Mouse (Mus musculus) erythroblast, adult 5-6 weeks (primary cell): ENCODE measurements around the gene Igfbp3. TPM values are rescaled to one million over a fixed set of nuclear protein-coding genes. Genes with fewer than 3 reads are reported as not detected.
"Not testable (repeated sequence)": the region's sequence is repeated elsewhere in the genome, so short reads cannot be mapped to it uniquely, and the experiment has no call there.

Experiments used
- ATAC-seq: replicated peaks from 2 replicates; pipeline ENCODE4 v1.8.0; 2016; ENCODE audit warnings: moderate number of reproducible peaks, mild to moderate bottlenecking, moderate TSS enrichment, inconsistent platforms; ENCODE audit not compliant: poor library complexity, low FRiP score, severe bottlenecking
- total RNA-seq, 2 experiments: library from RNA; stranded (forward) in 1 of 2; stranded (reverse) in 1 of 2; fragments of 150-400 nt in 1 of 2; fragments of 200-764, 138-1000 nt in 1 of 2; gene quantifications; 2 replicates each; pipeline versions ENCODE4 v1.2.3 to v1.2.4; 2015 to 2017; ENCODE audit warnings: low replicate concordance in 2 of 2

The Igfbp3 gene
- total RNA-seq (2015; ENCODE audit: low replicate concordance): 0.42 TPM in 1 of 2 replicates, not detected in the other
- total RNA-seq (2017; ENCODE audit: low replicate concordance): not detected in 2 replicates

DNA sequence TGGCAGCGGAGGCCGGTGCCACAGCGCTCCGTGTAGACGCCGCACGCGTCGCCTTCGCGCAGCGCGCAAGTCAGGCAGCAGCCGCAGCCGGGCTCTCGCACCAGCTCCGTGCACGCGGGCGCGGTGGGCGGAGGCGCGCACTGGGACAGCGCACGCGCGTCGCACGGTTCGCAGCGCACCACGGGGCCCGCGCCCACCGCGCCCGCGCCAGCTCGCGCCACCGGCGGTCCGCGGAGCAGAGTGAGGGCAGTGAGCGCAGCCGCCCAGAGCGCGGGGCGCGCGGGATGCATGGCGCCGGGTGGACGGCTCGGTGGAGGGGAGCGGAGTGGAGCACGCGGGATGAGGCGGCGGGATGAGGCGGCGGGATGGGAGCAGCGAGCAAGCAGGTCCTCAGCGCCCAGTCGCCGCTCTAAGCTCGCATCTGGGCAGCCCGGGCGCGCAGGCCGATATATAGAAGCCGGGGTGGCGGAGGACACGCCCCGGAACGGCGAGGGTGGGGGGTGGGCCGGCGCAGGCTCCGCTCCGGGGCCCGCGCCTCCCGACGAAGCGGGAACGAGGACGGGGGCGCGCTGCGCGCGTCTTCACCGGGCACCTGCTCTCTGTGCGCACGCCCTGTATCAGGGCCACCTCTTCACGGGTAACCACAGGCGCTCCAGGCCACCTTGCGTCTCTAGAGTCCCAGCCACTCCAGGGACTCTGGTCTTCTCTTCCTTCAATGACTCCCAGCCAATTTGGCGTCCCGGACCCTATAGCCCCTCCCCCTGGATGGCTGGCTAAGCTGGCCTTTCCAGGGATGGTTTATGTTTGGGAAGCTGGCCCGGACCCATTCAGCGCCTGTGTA is at the start of gene Igfbp3:
Gene Igfbp3, minus strand, starts transcription at position 423 of the 841 bp plus-strand sequence.
- no peak for ATAC-seq

DNA sequence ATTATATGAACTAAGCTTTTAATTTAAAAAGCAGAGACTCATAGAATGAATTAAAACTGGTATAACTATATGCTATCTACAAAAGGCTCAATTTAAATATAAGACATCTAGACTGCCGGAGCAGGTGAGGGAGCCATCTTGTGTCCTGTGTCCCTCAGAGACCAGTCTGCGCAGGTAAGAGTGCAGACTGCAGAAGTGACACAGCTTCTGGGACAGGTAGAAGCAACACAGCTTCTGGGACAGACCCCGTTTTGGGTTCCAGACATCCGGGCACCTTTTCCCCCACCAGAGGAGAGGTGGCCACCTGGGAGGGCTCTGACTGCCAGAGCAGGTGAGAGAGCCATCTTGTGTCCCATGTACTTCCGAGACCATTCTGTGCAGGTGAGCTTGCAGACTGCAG is 37.1 kb upstream of the Igfbp3 start:
- no peak for ATAC-seq

DNA sequence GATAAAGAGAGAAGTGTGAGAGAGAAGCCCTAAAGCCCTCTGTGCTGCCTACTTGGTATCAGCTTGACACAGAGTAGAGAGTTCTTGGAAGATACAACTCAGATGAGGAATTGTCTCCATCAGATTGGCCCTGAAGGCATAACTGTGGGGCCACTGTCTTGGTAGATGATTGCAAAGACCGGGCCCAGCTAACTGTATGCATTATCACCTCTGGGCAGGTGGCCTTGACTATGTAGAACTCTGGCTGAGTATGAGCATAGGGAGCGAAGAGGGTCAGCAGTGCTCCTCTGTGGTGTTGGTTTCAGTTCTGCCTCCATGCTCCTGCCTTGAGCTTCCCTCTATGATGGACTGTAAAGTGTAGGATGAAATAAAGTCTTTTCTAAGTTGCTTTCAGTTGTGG is 36.7 kb upstream of the Igfbp3 start:
- no peak for ATAC-seq

DNA sequence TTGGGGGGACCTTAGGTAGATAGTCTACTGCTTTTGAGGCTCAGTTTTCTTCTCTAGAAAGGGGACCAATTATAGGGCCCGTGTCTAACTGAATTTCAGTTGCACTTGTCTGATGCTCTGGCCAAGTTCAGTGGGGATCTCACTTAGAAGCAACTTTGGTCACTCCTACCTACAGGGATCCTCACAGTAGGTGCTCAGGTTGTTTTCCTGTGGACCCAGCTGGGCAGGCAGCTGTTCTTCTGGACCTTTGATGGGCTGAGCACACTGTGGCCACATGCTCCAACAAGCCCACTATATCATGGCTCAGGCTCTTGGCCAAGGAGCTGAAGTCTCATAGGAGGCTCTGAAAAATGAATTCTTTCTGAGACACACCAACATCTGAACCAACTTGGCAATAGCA is 31.1 kb upstream of the Igfbp3 start:
- ATAC-seq: no peak

DNA sequence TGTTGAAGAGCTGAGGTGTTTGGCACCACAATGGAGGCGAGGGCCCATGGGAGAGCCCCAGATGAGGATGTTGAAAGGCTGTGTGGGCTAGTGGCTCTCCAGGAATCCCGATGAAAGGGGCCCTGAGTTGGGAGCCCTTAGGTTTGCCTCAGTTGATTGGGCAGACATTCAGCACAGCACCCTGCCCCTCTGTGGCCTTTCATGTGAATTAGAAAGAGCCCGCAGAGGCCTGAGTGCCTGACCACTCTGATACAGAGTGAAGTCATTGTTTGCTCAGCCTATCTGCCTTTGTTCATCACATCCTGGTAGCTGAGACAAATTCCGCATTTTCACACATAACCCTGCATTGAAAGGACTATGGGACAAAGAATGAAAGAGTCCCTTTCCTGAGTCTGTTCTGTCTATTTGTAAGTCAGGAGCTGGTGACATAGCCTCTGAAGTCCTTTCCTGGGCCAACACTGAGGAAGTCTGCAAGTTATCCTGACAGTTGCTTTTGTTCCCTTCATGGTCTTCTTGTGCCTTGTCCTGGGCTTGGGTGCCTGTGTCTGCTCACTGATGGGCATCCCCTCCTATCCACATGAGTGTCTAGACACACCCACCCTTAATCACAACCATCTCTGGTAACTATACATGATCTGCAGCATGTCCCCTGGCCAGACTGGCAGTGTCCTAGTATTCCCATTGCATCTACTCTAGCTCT is 25.5 kb upstream of the Igfbp3 start:
- ATAC-seq: no peak

DNA sequence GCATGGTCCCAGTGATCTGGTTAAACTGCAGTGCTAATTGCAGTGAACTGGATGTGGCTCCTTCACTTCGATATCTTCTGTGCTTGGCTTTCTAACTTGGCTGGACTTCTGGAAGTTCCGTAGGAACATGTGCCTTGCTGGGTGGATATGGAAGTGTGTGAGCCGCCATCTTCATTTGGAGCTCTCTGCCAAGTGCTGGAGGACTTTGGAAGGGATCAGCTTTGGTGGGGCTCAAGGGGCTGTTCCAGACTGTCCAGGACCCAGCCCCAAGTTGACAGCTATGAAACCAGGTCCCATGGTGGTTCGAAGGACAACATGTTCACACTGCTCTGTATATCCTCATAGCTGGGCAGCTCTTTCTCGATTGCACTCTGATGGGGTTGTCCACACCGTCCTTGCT is 24.8 kb upstream of the Igfbp3 start:
- ATAC-seq: no peak

DNA sequence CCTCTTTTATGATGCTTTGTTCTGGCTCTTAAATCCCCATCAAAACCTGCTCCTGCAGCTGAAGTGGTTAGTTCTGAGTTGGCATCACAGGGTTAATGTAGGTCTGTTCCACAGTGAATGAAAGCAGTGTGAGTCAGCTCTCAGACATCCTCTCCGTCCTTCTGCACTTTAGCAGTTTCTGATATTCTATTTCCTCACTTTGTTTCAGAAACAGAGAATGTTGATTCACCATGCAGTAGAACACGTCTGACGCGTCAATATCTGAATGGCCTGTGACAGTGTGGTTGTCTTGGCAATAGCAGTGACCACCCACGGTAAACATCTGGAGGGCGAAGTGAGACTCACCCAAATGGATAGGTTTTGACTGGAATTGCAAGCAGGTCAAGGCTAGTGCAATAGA is 24.0 kb upstream of the Igfbp3 start:
- no peak for ATAC-seq

DNA sequence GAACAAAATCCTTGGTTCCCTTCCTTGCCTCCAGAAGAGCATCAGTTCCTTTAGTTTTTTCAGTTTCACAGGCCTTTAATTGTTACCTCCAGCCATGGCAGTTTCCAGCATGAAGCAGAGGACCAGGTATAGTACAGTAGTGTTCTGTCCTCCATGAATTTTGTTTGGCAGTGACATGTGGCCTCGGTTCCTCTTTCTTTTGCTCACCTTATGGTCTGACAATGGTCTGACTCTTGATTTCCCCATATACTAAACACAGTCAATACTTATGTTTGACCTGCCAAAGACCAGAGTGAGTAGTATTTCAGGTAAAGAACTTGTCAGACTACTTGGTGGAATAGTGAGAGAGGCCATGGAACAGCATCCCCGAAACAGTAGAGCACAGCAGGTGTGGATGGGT is 23.0 kb upstream of the Igfbp3 start:
- ATAC-seq: no peak

DNA sequence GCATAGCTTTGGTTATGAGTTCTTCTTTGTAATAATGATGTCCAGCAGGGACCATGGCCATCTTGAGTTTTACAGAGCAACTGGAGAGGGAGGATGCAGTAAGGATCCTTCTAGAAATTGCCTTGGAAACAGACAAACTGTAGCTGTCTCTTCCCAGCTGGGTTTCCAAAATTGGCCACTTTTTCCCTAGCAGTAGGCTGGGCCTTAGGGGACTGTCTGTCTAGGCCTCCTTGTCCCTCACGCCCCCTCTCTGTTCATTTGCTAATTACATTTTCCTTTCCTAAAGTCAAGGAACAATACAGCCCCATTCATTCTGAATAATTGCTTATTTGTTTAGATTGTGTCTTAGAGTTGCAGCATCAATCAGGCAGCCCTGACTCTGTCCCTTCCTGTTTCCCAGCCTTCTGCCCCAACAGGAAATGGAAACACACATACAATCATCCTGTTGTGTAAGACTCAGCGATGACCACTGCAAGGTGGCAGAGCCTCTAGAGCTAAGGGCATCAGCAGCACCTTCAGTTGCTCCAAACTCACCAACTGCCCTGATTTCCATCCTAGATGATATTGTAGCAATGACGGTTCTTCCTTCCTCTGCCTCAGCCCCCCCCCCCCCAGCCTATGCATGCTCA is 21.4 kb upstream of the Igfbp3 start:
- ATAC-seq: no peak

DNA sequence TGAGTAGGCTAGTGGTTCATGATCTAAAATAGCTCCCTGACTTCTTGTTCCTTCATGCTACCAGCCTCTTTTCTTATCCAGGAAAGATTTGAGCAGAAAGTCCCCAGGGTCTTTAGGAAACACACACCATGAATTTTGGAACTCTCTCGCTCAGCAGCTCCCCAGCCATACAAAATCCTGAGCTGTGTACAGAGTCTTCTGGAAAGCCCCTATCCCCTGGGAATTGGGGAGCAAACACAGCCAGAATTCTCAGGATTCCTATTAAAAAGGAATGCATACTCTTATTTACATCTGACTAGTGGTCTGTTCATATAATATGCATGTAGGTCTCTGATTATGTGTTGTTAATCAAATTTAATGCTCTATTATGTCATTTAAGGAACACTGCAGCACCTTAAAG is 20.7 kb upstream of the Igfbp3 start:
- ATAC-seq: no peak

DNA sequence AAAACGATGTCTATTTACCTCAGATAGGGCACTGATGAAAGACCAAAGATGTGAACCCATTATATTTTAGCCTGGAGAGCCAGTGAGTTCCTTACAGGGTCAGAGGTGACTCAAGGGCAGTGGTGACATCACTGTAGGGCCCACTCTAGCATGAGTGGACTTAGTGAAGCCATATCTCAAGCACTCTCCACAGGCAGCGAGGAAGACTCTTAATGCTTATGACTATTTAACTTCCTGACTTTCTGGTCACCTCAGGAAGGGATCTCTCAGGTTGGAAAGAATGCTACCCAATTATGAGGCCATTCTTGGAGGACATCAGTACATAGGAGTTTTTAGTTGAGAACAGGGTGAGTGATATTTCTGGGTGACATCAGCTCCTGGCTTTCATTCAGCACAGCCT is 19.6 kb upstream of the Igfbp3 start:
- no peak for ATAC-seq

DNA sequence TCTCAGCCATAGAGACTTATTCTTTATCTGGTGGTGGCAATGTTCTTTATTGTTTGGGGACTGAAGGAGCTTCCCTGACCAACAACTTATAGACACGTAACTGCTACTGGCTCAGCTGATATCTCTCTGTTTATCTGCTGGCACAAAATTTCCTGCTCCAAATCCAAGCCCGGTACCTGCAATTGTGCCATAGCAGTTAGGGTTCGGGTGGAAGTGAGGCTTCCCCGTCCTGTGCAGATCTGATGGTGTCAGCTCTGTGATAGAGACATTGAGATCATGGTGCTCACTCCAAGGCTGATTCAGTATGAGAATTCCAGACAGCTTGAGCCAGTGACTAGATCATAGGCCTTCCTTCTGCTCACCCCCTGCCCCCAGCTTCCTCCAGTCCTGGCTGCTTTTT is 18.2 kb upstream of the Igfbp3 start:
- ATAC-seq: no peak

DNA sequence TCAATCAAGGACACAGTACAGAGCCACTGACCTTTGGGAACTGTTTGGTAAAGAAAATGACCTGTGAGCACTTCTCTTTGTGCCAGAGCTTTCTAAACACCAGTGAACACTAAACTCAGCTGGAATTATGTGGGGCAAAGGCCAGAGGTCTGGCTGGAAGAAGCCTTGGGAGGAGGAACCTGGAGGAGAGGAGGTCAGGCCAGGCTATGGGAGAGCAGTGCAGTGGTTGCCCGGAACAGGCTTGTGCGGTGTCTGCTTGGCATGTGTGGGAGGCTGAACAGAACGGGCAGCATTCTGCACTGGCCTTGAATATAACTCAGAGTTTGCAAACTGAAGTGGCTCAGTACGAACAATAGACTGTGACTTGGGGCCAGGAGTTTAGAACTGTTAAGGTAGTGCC is 16.3 kb upstream of the Igfbp3 start:
- ATAC-seq: no peak

DNA sequence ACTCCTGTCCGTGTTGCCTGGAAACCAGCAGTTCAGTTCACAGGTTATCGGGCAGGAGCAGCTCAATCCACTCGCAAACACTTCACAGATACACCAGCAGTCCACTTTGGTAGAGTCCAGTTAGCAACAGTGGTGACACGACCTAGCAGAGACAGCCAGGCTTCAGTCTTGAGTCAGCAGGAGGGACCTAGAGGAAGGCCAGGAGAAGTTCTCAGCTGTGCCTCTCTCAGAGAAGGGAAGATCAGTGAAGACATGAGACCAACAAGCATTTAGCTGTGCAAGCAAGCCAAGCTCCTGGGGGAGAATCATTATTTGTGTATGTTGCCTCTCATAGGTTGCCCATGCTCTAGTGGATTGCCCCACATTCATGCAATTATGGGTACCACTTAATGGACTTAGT is 14.4 kb upstream of the Igfbp3 start:
- ATAC-seq: no peak

DNA sequence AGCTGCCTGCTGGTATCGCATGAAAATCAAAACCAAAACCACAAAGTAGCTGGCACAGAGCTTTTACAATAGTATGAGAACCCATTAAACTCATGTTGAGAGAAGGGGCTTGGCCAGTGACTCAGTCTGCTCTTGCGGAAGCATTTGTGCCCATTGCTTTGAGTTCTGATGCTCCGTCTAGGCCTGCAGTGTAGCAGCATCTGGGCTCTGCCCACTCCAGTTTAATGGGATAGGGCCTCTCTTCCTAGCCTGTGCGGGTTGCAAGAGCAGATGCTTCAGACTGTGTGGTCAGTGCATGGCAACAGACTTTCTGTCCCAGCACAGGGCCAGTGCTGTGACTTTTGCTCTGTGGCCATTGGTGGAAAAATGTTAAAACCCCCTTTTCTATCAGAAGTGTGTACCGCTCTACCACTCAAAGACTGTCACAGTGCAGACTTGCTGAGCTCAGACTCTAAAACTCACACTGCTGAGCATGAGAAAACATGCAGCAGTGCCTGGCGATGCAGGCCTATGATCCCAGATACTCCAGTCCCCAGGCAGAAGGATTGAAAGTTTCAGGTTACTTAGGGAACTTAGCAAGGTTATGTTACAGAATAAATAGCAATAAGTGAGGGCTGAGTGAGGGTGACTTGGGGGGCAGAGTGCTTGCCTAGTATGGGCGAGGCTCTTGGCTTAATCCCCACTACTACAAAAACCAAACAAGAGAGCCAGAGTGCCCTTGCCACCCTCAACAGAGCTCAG is 13.3 kb upstream of the Igfbp3 start:
- no peak for ATAC-seq

DNA sequence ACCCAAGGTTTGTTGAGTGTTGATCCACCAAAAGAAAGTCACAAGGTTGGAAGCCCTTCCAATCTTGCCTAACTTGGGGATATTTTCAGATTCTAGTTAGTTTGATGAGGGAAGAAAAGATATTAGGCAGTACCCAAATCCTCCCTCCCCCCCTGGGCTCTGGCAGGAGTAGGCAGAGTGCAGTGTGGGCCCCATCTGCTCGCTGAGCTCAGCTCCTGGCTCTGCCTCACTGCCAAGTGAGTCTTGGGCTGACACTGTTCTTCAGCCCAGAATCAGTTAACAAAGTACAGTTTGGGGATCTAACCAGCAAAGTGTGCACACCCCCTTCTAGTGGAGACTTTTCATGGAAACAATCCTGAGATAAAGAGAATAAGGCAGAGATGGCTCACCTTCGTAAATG is 12.5 kb upstream of the Igfbp3 start:
- ATAC-seq: no peak

DNA sequence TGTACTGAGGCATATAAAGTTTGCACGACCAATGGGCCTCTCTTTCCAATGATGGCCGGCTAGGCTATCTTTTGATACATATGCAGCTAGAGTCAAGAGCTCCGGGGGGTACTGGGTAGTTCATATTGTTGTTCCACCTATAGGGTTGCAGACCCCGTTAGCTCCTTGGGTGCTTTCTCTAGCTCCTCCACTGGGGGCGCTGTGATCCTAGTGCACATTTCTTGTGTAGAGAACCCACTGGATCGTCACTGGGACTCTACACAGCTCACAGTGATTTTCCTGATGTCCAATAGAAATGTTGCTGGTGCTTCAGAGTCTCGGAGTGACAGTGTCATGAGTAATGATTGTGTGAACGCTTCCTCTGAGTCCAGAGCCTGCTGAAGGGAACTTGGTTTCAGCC is 8.1 kb upstream of the Igfbp3 start:
- not testable (repeated sequence) for ATAC-seq

DNA sequence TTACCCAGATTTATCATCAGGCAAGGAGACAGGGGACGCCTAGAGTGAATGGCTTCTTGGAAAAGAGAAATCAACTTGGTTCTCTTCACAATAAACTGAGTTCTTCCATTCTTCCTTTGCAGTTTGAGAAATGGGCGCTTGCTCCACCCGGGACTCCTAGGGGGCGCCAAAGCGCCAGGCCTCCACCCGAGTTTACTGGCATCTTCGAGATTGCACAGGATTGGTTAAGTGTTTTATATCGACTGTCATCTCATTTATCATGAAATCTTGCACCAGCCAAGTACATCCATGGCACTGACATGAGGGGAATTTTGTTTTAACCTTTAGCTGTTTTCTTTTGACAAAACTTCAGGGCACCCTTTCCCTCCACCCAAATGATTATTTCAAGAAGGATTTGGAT is 2.0 kb upstream of the Igfbp3 start:
- ATAC-seq: no peak

DNA sequence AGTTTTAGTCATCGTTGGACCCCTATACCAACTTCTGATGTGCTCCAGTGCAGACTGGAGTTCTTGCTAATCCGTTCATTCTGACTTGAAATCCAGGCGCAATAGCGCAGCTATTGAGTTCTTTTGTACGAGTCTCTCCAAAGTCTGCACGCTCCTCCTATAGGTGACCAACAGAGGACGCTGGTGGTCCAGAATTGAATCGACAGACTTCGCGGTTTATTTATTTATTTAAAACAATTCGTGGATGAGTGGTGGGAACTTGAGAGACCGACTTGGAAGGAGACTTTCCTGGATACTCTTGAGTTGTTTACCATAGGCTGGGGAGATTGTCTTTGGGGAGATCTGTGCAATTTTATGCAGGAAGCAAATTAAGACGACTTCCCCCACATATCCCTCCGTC is 1.0 kb upstream of the Igfbp3 start:
- ATAC-seq: no peak

DNA sequence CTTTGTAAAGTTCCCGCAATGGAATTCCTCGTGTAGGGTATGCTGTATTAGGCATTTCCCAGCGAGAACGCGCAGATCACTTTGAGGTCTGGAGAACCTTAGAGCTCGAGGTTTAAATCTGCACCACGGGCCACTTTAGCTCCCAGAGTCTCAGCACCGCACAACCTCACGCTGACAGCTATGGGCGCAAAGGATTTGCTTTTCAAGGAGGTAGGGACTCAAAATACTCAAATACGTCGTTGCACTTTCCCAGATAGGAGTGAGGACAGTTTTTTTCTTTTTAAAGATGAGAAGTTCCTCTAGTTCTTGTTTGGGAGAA is 578 bp upstream of the Igfbp3 start:
- ATAC-seq: no peak

DNA sequence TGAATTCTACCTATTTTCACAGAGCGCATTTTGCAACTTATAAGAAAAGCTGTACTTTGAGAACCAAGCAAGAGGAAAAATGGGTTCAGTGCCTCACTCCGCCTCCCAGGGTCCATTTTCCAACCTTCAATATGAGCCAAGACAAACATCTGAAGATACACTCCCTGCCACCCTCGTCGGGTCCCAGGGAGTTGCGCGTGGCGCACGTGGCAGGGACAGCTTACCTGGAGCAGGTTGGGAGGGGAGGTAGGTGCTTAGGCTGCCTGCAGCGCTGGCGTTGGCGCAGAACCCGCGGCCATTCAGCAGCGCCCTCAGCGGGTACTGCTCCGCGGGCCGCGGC is 592 bp downstream of the Igfbp3 start:
- ATAC-seq: no peak
